Mouse (Mus musculus) c-Kit-positive CD71-positive TER-119-negative erythroid progenitor cells, embryonic 14.5 days (primary cell): ENCODE data around the gene Etfdh.

Source experiments
- DNase-seq: peaks from one replicate; pipeline ENCODE4 v3.0.0-alpha.2; 2013; ENCODE audit warnings: low read depth

The Etfdh gene

DNA sequence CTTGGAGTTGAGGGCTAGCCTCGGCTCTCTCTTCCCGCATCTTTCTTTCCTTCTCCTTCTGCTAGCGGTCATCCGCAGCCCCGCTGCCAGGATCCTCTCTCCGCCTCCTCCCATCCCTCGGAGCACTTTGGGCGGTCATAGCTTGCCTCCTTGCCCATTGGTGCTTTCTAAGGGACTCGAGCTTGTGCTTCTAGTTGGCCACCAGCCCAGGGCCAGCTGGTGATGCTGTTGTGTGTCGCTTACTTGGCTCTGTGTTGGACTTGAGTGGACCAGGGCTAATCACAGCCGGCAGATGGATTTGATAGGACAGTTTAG lies at the start of gene Etfdh:
Etfdh (minus strand) TSS at position 85 of the 315 bp plus-strand sequence.
- DNase-seq = peak; percentile 48

GRCm38 (mm10) chr3:79676411-79676810 lies 47.1 kb upstream of the Etfdh start:
- no peak for DNase-seq

DNA sequence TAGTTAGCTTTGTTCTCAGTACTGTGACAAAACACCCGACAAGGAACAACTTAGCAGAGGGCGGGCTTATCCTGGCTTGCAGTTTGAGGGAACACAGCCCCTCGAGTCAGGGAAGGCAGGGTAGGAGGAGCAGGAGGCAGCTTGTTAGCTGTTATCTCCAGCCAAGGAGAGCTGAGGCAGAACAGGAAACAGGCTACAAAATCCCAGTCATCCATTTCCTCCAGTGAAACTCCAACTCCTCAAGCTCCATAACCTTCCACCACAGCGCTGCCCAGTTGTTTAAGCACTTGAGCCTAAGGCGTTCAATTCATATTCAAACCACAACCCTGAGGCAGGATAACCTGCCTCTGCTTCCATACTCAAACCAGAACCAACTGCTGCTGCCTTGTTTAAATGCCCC lies 45.3 kb upstream of the Etfdh start:
- DNase-seq = no peak

DNA sequence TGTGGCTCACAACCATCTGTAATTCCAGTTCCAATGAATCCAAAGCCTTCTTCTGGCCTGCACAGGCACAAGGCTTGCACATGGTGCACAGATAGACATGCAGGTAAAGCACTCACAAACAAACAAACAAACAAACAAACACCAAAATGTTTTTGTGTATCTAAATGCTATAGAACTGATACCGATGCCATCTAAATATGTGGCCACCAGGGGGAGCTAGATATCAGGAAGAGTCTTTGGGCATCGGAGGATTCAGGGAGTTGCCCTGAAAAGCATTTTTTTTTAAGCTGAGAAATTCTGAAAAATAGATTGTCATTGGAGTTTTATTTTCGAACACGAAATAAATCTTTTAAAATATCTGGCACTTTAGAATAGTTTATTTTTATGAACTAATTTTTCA lies 43.8 kb upstream of the Etfdh start:
- peak; percentile 62 for DNase-seq

GRCm38 (mm10) chr3:79672188-79672587 lies 42.9 kb upstream of the Etfdh start:
- no peak for DNase-seq

GRCm38 (mm10) chr3:79670556-79670955 lies 41.3 kb upstream of the Etfdh start:
- no peak for DNase-seq

DNA sequence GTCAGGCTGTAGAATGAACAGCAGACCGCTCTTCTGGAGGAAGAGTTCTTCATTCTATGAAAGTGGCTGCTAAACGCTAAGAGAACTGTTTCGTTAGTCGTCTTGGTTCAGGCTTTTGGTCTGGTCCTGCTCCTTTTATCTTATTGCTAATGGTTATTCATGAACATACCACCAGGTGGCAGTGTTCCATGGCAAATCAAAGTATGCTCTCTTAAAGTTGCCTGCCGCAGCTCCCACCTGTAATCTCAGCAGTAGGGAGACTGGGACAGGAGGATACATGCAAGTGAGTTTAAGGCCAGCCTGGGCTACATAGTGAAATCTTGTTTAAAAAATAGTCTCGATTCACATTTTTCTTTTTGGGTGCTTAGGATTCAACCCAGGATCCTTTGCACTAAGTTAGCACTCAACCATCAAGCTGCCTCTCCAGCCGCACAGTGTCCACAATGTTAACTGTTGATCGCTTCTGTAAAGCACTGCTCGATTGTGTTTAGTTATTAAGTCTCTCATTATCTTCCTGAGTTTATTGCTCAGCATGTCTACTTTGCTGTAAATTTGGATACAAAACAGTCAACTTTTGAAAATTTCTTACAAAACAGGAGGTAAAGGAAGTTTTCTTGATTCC lies 35.6 kb upstream of the Etfdh start:
- DNase-seq = peak; percentile 40

- DNase-seq = no peak
Observed at GRCm38 (mm10) chr3:79656682-79657081, 27.4 kb upstream of the Etfdh start.

- DNase-seq = no peak
Observed at GRCm38 (mm10) chr3:79652129-79652528, 22.8 kb upstream of the Etfdh start.

DNA sequence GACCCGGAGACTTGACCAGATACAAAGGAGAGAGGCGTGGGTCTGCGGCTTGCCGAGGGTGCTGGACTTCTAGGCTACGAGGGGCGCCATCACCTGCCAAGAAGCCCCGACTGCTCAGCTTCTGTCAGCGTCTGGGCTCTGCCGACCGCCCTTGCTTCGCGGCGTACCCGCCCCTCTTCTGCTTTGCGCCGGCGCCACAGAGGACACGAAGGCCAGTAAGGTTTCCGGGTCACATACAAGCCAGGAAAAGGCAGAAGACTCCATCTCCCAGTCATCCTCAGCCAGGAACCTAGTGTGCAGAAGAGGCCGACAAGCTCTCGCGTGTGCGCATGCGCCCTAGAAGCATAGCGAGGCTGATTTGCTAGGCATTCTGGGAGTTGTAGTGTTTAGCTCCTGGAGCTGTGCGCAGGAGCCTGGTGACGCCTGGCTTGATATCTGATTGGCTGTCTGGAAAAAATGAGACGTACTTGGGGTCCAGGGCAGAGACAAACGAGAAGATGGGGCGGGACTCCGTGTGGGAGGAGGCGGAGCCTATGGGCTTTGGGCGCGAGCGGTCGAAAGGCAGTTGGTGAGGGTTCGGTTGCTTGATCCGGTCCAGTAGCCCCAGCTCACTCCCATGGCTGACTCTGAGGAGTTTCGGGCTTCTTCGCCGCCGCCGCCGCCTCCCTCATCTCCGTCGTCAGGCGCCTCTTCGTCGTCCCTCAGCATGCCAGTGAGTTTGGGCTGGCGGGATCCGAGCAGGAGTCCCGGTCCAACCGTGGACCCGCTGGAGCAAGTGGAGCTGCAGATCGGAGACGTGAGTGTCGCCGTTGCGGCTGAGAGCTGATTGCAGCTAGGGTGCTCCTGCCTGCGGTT lies 512 bp downstream of the Etfdh start, which contains the start of gene 4930579G24Rik:
4930579G24Rik (plus strand) TSS at position 519 of the 855 bp plus-strand sequence.
- DNase-seq = peak; percentile 98

- peak; percentile 47 for DNase-seq
Observed at GRCm38 (mm10) chr3:79628182-79628560, 1.1 kb downstream of the Etfdh start.

- DNase-seq = peak; percentile 39
Observed at GRCm38 (mm10) chr3:79627484-79628181, 1.7 kb downstream of the Etfdh start.

- DNase-seq = no peak
Observed at GRCm38 (mm10) chr3:79609886-79610285, 19.4 kb downstream of the Etfdh start.

- no peak for DNase-seq
Observed at GRCm38 (mm10) chr3:79595468-79595867, 33.8 kb downstream of the Etfdh start.

GRCm38 (mm10) chr3:79591793-79592471 lies 37.4 kb downstream of the Etfdh start:
- no peak for DNase-seq

DNA sequence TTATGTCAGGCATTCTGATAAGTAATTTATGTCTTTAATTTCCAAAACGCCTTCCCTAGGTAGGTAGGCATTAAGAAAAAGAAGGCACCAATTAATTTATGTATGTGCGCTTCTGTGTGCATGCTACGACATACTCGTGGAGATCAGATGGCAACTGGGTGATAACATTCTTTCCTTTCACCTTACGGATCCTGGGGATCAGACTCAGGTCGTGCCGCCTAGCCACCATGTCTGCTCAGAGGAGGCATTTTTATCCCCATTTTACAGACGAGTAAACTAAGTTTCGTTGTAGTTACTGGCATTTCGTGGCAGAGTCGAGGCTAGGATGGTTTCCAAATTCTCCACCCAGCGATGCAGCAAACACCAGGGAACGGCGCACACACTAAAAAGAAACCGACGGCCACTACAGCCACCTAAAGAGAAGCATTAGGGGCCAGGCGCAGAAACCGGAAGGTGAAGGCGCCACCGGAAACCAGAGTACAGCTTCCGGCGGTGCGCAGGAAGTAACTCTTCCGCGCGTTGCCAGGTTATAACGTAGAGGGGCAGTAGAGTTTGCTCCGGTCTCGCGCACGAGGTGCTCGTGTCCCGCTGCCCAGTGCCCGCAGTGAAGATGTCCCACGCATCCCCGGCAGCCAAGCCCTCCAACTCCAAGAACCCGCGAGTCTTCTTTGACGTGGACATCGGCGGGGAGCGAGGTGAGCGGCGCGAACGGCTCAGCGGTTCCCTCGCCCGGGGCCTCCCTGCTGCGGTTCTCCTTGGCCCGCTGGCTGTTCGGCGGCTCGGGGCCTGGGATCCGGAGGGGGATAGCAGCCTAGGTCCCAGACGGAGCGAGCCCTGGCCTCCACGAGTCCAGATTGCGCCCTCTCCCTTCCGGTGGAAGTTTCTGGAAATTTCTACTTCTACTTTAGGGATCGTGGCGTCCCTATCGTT lies 38.2 kb downstream of the Etfdh start, which contains the start of gene Ppid:
Ppid (plus strand) TSS at position 480 of the 930 bp plus-strand sequence.
- DNase-seq = peak; percentile 74

DNA sequence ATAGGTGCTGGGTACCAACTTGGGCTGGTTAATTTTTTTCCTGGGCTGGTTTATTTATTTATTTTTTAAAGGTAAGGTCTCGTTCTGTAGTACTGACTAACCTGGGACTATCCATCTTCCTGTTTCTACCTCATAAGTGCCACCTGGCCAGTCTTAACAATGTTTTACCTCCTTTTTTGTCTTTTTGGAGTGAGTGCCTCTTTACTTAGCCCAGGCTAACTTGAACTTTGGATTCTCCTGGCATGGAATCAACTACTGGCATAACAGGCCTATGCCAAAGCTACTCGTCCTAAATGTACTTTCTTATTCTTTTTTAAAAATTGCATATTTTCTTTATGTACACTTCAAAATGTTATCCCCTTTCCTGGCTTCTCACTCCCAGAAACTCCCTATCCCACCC lies 39.6 kb downstream of the Etfdh start:
- DNase-seq = no peak

DNA sequence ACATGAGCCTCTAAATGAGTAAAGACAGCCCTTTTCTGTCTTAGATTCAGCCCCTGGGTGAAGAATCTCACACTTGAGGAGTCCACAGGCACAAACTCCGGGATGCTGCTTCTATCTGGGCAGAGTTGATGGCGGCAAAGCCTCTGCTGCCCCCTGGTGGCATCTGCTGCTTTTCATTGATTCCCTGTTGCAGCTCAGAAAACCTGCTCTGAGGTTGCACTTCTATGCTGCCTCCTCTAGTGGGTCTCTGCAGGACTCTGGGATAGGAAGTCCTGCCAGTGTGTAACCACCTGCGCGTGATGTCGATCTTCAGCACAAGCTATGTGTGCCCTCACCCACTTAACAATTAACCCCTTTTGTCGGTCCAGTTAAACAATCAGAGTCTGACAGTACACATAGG lies 42.5 kb downstream of the Etfdh start:
- DNase-seq = peak; percentile 88

DNA sequence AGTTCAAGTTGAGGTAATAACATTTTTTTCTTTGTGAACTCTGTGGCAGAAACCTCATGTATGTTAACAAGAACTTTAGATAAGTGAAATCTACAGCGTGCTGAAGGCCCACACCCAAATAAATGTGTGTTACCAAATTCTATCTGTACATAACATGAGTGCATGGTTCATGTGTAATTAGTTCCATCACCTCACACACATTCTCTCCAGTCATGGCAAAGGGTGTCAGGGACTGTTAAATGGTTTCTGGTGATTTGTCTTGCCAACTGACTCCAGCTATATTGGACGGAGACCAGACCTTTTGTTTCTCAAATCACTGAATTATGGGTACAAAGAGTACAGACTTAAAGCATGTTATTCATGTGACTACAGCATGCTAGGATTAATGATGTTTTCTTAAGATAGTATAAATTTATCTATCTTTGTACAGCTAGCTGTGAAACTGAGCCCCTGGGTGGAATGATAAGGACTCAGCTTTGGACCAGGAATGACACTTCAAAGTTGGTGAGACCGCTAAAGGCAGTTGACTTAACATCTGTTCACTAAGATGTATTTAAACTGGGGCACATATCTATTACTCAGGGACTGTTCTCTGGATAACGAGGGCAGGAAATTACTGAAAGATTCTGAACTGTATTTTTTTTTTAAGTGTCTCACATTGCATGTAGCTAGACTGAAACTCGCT lies 49.3 kb downstream of the Etfdh start:
- DNase-seq = peak; percentile 72

DNA sequence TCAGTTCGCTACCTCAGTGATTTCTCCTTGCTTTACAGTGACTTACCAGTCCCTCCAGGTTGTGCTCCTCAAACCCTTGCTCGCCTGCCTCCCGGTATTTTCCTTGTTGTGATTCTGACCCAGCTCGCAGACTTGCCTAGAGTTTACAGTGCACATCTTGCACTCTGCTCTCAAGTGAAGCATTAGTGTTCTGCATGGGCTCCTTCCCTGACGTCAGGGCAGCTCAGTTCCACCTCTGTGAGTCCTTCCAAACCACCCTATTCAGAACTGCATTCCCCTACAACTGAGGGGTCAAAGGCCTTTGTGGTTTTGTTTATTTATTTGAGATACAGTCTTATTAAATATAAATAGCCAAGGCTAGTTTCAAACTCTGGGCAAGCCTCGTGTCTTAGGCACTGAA lies 51.1 kb downstream of the Etfdh start:
- no peak for DNase-seq

GRCm38 (mm10) chr3:79577606-79578005 lies 51.7 kb downstream of the Etfdh start:
- DNase-seq = no peak
